Mouse (Mus musculus) ES-CJ7 (cell line): ENCODE measurements at regions not wholly inside any gene's neighbourhood (a gene's known extent, or its start where the extent isn't known, plus 50 kb on each side); places are given as distances from the start of the nearest gene placed in this dataset.

Experiments used
- DNase-seq: peaks from one replicate; pipeline ENCODE4 v3.0.0; 2011; ENCODE audit warnings: low read depth, low spot score

DNA sequence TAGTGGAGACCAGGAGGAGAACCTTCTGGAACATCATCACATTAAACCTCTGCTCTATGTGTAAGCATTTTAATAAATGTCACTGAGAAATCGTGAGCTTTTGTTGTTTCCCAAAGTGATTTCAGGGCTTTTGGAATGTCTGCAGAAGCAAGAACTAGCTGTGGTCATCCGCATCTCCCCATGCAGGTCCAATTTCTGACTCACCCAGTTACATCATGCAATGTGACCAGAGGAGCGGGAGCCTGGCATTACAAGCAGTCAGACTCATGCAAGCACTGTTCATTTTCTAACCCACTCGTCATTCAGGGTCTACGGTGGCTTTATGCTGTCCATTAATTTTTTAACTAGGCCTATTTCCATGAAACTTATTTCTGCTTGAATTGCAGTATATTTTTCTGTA, 151.2 kb upstream of the Supt20 start:
- no peak for DNase-seq

DNA sequence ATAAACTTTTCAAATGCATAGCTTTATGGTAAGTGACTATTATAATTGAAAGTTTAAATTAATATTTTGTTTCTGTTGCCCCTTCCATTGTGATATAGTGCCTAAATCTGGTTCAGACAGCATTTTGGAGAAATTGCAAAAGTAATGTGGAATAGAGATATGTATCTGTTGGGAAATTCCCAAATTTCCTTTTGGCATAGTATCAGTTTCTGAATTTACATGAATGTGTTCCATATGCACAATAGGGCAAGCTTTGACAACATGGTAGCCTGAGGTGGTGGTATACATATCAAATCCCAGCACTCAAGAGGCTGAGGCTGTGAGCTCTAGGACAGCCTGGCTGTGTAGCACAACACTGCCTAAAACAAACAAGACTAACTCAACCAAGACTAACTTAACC, 147.2 kb upstream of the Supt20 start:
- no peak for DNase-seq

DNA sequence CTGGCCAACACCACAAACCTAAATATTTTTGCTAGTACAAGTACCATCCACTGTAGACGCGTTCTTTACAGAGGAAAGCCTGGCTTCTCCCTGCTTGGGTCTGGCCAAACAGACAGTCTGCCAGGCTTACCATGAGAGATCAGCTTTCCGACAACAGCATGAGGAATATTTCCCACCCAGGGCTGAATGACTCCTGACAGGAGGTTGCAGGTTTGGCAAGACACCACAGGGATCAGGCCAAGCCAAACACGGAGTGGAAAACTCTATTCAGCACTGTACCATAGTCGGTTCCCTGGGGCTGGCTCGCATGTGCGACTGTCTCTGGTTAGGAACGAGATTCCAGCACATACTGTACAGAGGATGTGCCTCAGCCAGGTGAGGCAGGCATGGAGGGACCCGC, 140.7 kb upstream of the Supt20 start:
- DNase-seq: no peak

DNA sequence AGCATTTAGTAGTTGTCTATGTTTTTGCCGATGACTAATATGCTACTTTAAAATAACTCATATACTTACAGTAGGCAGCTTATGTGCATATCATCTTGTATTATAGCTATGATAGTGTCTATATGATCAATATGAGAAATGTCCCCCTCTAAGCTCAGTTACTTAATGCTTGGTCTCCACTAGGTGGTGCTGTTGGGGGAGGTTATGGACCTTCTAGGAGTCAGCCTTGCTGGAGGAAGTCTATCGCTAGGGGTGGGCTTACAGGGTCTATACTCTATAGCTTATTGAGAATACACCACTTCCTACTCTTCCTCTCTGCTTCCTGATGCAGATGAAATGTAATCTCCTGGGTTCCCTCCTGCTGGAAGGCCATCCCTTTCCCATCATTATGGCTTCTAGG, 136.7 kb upstream of the Supt20 start:
- peak; percentile 75 for DNase-seq

DNA sequence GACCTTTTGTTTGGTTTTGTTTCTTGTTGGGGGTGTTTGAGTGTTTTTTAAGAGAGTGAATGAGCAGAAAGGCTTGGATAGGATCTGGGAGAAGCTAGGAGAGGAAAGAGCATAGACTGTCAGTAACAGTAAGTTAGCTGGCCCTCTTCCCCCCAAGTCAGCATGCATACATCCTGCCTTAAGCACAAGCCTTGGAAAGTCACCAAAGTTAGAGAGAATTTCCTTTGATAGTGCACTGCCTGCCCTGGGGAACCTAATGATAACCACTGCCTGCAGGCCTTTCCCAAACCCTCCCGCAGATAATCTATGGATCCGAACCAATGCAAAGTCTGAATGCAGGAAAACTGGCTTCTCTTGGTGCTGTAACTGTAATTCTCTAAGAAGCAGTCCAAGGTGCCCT, 133.6 kb upstream of the Supt20 start:
- DNase-seq: no peak

DNA sequence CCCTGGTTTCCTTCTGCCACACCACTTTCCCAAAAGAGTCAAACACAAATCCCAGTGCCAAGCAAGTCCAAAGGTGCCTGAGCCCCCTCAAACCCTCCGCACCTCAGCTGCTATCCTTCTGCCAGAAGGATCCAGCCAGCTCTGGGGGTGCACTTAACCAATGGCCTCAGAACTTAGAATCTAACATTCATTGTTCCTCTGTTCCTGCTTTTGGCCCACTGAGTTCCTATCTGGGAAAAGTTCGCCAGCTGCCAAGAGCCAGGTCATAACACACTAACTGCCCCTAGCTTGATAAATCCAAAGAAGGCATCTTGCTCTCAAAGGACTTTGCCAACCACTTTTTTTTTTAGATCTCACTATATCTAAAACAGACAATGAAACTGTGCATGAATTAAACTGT, 133.1 kb upstream of the Supt20 start:
- no peak for DNase-seq

DNA sequence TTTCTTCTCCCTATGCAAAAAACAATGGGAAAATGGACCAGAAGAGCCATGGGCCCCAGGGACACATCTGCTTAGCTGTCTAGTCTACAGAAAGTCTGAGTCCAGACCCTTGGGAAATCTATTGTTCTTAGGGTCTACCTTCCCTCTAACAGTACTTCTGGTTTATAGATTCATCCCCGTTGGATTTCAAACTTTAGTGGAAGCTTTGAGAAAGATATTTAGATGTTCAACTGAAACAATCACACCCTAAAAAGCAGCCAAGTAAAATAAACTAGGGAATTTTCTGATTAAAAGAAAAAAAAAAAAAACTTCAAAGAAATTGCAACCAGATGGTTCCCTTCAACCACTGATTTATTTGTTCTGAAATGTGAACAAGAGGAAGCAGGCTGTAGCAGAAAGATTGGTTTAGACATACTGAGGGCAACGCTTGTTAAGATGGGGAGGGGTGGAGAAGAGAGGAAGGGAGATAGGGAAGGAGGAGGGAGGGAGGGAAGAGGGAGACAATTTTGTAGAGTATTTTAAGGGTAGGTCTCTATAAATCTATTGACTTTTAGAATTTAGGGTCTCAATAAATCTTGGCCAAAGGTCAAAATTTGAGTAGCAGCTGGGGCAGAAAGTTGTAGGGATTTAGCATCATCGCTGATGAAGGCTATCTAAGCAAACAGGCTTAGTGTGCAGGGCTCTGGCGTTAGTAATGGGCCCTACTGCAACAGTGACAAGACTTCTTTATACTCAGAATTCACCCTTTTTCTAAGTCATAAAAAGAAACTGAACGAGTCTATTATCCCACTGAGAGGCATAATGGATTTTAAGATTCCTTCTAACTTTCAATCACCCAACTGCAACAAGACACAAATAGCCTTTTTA, 132.3 kb upstream of the Supt20 start:
- DNase-seq: no peak

DNA sequence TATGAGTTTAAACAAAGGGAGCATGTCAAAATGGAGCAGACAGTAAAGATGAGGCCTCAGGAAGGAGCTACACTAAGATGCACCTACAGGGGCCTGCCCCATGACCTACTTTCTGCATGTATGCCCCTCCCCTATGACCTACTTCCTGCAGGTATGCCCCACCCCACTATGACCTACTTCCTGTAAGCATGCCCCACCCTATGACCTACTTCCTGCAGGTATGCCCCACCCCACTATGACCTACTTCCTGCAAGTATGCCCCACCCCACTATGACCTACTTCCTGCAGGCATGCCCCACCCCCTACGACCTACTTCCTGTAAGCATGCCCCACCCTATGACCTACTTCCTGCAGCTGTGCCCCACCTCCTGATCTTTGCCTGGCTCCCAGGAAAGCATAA, 125.3 kb upstream of the Supt20 start:
- peak; percentile 50 for DNase-seq

DNA sequence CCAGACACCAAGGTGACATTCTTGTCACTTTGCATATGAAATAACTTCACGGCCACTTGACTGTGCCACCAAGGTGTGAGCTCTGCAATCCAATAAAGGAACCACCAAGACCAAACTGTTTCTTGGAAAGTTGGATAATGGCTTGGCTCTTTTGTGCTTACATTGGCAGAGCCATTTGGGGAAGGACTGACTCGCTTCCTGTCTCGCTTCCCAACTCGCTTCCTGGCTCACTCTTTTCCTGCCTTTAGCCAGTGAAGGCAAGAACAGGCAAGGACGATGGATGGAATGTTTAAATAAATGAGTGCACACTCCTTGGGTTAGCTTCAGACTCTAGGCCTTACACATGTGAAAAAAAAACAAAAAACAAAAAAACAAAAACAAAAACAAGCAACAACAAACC, 124.5 kb upstream of the Supt20 start:
- DNase-seq: peak; percentile 15

DNA sequence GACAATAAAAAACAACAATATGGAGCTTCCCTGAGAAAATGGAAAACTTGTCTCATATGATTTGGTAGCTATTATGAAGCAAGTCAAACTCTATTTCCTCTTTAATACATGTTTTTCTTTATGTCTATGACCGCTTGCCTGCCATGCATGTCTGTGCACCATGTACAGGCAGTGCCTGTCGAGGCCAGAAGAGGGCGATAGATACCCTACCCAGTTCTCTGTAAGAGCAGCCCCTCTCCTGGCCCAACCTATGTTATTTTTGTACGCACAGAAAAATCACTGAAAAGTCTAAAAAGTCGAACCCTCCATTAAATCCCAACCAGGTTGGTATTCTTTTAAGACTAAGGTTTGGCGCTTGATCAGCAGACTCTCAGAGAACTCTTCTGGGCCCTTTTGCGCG, 122.1 kb upstream of the Supt20 start:
- DNase-seq: peak; percentile 50

DNA sequence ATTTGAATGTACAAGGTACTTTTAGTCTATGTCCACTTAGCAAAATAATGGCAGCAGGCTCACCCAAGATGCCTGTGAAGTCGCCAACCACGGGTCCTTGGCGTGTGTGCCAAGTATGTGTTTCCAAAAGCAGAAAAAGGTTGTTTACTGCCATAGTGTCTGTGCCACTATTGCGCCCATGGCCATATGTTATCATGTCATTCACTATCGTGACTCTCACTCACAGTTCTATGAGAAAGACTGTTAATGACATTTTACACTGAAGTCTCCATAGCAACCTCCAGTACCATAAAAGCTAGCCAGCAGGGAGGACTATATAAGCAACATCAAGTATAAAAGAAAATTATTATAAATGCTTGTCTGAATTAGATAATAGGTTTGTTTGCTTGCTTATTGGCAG, 114.8 kb upstream of the Supt20 start:
- DNase-seq: no peak

DNA sequence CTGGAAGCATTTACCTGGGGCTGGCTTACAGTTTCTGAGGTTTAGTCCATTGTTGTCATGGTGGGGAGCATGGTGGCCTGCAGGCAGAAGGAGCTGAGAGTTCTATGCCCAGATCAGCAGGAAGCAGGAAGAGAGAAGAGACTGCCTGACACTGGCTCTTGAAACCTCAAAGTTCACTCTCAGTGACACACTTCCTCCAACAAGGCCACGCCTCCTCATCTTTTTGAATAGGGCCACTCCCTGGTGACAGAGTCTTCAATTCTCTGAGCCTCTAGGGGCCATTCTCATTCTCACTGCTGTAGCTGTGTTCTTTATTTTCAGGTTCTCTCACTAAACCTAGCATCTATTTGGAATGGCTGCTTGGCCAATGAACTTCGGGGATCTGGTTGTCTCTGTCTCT, 113.2 kb upstream of the Supt20 start:
- DNase-seq: peak; percentile 21

DNA sequence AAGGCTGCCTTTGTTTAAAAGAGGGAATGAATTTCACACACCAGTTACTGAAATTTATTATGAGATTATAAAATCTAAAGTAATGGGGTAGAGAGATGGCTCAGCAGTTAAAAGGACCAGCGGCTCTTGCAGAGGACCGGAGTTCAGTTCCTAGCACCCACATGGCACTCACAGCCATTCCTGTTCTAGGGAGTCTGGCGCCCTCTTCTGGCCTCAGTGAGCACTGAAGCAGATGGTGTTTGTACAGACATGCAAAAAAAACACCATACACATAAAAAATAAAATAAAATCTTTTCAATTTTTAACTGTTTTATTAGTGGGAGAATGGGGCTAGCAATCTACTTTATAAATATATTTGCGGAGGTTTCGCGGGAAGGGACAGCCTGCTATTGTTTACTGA, 112.3 kb upstream of the Supt20 start:
- DNase-seq: peak; percentile 39

DNA sequence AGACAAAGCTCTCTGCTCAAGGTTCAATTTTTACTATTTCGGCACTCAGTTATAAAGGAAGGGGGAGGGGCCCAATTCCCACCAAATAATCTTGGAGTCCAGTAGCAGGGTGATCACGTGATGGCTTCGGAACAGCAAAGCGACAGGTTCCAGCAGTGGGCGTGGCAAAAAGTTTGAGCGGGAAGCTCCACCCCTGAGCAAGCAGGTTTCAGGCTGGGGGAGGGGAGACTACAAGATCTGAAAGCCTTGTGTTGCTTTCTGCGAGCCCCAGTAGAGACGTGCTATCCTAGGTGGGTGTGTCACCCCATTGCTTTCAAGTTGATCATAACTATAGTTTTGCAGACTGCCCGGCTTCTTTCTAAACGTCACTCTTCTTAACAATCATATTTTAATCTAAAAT, 106.8 kb upstream of the Supt20 start:
- DNase-seq: peak; percentile 69

DNA sequence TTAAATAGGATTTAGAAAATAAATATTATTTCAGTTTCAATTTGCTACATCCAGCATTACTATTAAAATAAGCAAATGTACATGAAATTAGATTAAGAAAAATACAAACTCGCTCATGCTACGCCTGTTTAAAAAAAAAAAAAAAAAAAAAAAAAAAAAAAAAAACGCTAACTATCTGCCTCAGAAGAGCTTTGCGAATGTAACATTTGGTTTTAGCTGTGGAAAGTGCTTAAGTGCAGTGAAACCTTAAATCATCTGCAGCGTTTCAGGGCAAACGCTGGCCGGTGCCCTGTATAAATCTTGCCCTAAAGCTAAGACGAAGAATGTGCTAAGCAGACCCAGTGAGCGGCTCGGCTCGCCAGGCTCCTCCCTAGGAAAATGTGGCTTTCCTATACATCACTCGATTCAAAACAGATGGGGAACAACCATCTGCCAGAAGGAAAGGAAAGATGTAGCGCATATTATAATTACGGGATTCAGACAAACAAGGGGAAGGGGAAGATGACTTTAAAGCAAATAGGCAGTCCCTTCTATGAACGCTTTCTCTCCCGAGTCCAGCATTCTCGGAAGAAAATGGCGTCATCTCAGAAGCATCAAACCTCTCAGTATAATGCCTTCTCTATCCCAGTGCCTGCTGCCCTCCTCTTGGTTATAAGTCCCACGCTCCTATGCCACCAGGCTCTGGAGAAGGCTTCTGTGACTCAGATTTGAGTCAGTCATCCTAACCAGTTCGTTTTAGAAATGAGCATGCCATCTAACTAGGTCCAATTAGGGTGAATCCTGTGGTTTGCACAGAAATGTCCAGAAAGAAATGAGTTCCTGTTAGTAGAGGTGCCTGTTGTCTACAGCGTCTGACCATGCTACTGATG, 105.2 kb upstream of the Supt20 start:
- DNase-seq: no peak

DNA sequence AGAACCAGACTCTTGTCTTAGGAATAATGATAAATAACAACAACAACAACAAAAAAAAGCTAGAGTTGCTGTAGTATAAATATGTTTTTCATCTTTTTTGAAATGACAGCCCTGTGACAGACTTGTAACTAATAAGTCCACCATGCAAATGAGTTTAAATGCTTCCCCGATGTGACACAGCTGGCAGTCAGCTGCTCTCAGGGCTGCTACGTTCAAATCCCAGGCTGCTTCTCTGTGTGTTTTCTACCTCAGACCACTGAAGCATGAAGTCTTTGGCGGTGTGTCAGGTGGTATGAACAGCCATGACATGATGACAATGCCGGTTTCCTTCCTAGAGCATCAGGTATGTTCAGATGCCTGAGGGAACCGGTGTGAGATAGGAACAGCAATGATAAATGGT, 104.4 kb upstream of the Supt20 start:
- no peak for DNase-seq

DNA sequence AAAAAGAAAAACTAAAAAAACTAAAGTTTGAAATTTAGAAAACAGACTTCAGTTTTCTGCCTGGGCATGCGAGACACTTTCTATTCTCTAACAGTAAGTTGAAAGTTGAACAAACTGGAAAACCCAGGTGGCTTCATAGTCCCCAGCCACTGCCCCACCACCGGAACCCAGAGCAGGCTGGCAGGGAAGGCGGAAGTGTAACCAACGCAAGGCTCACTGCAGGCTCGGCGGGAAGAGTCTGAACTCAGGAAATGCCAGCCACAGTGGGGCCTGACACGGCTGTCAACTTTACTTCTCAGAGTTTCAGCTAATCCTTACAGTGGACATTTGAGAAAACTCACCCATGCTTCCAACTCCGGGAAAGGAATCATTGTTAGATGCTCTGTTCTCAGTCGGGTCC, 102.6 kb upstream of the Supt20 start:
- DNase-seq: no peak

DNA sequence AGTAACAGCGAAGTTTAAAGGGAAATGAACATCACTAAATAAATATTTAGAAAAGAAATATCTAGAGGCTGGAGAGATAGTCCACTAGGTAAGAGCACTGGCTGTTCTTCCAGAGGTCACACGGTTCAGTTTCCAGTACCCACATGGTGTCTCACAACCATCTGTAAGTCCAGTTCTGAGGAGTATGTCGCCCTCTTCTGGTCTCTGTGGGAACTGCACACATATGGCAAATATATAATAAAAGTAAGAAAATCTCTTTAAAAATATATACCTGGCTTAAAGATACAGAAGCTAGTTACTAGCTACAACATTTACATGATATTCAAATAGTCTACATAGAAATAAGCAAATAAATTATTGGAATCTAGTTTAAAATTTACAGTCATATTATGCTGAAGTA, 101.4 kb upstream of the Supt20 start:
- DNase-seq: peak; percentile 64

DNA sequence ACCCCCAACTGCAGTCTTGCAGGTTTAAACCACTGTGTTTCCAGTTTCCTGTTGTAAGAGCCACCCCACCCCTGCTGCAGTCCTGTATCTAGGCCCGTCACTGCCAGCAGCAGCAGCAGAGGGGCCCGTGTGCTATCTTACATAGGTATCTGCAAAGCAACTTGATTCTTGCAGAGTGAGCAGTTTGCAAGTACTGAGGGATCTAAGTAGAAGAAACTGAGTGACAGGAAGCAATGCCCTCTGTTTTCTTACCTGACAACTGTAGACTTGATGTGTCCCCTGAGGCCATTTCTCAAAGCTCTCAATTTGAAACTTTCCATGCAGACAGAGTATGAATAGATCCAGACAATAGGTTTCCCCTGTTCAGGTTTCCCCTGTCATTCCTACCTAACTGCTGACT, 100.5 kb upstream of the Supt20 start:
- DNase-seq: no peak

DNA sequence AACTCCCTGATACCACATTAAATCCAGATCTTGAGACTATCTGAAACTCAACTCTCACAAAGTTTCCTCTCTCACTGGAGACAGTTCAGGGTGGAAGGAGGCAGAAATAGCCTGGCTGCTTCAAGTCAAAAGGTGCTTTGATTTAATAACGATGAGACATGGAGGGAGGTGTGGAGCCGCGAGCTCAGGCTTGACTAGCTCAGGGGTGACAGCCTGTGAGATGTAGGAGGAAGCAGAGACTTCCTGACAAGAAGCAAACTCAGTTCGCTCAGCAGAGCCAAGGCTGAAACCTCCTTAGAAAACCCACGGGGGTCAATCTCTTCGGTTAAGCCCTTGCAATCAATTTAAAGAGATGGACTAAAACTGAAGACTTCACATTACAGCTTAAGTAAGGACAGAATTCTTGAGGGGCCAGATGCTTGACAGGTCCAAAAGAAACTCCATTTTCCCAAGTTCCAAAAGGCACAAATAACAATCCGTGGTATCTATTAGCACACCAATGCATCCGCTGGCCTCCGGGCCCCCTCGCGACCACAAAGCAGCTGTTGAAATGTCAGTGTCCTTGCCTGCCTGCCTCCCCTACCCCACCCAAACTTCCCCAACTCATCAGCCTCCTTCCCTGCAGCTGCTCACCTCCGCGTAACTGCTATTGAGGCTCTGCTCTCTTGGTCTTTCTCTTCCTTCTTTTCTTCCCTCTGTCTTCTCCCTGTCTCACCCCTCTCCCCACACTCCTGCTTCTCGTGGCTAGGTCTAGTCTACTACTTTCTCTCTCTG, 99.8 kb upstream of the Supt20 start:
- DNase-seq: no peak

DNA sequence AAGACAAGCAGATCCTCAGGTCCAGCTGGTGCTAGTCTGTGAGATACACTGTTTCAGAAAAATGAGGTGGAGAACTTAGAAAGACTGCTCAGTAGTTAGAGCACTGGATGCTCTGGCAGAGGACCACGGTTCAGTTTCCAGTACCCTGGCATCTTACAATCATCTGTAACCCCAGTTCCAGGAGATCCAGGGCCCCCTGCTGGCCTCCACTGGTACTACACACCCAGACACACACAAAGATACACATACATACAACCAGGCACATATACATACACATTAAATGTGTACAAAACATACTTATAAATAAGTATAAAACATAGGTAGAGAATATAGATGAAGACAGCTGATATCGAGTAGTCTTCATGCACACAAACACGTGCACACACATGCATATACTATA, 97.4 kb upstream of the Supt20 start:
- DNase-seq: peak; percentile 24
